Mouse (Mus musculus): ENCODE measurements around the gene Orc3. TPM values are rescaled to one million over a fixed set of nuclear protein-coding genes. Genes with fewer than 3 reads are reported as not detected.

The Orc3 gene
- polyA plus RNA-seq, 1 experiment from 2014 or later: 36.8 TPM

DNA sequence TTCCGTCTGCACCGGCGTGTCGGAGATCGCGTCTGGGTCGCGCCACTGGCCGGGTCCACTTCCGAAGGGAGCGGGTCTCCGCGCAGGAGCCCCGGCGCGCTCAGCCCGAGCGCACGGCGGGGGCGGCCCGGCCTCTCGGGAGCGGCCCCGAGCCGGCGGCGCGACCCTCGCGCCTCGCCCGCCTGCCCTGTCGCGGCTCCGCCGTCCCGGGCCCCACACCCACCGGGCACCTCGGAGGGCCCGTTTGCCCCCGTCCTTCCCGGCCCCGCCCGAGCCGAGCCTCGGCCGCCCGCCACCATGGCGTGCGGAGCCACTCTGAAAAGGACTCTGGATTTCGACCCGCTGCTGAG, 64.0 kb downstream of the Orc3 start, which contains the start of gene Akirin2:
Gene Akirin2, plus strand, starts transcription at position 190 of the 350 bp plus-strand sequence.
- ATAC-seq (ENCODE audit: low read depth): peak; percentile 63
- Histone ChIP-seq H3K9me3 (replicated peaks; ENCODE audit: control insufficient read depth, low read length) (no peaks in the 10 kb centered on the region), H3K27me3 (ENCODE audit: control insufficient read depth, insufficient read depth, low read depth, low read length) (no peaks in the 10 kb centered on the region), H3K4me1 (ENCODE audit: control insufficient read depth, low read depth, low read length) (peaks cover 16% of the 10 kb centered on the region), H3K36me3 (ENCODE audit: control insufficient read depth, insufficient read depth) (no peaks in the 10 kb centered on the region), H3K27ac (ENCODE audit: low read length) (peak within 1 kb of the TSS; percentile 93), H3K9ac (ENCODE audit: low read depth, low read length) (peak within 1 kb of the TSS; percentile 100), H3K4me3 (ENCODE audit: low read depth, low read length) (peak within 1 kb of the TSS; percentile 100), H3K4me2 (ENCODE audit: low read depth, low read length) (peak within 1 kb of the TSS; percentile 87)
- WGBS (ENCODE audit: insufficient replicate concordance): under 1% methylated on average over 40 of the region's 53 CpGs

DNA sequence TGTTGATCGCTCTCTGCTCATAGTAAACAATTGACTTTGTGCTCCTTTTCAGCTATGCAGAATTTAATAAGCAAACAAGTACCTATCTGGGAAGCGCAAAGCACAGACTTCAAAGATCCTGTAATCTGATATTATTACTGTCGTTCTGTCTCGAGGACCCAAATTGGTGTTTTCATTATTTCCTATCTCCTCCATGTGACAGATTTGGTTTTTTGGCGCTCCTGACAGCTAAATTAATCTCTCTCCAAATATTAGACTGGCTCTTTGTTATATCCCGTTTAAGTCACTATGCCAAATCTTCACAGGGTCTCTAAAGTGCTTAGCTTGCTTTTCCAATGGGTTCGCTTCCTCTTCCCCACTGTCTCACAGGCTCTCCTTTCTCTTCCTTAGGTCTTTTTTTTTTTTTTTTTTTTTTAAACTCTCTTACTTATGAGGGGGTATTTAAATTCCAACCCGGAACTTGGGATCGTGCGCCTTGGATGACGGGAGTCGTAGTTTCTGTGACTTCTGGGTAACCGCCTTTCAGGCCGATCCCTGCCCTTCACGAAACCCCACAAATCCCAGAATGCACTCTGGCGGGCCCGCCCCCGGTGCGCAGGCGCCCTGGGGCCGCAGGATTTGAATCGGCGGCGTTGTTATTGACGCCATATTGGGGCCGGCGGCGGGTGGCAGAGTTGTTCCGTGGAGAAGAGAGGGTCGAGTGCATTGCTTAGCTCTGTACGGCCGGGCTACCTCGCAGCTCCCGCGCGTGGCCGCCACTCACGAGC, 64.6 kb downstream of the Orc3 start:
- WGBS (ENCODE audit: insufficient replicate concordance): 2% methylated on average over 38 of the region's 38 CpGs
- no peaks in the 10 kb centered on the region for H3K27me3 ChIP-seq (ENCODE audit: control insufficient read depth, insufficient read depth, low read depth, low read length)
- H3K9ac ChIP-seq (ENCODE audit: low read depth, low read length): peak overlapping the region; percentile 100
- no peaks in the 10 kb centered on the region for H3K36me3 ChIP-seq (ENCODE audit: control insufficient read depth, insufficient read depth)
- peak overlapping the region; percentile 100 for H3K4me3 ChIP-seq (ENCODE audit: low read depth, low read length)
- H3K4me2 ChIP-seq (ENCODE audit: low read depth, low read length): peak overlapping the region; percentile 67
- H3K4me1 ChIP-seq (ENCODE audit: control insufficient read depth, low read depth, low read length): peaks cover 11% of the 10 kb centered on the region
- ATAC-seq (ENCODE audit: low read depth): peak; percentile 90
- no peaks in the 10 kb centered on the region for H3K9me3 ChIP-seq (replicated peaks; ENCODE audit: control insufficient read depth, low read length)
- H3K27ac ChIP-seq (ENCODE audit: low read length): peak overlapping the region; percentile 93

DNA sequence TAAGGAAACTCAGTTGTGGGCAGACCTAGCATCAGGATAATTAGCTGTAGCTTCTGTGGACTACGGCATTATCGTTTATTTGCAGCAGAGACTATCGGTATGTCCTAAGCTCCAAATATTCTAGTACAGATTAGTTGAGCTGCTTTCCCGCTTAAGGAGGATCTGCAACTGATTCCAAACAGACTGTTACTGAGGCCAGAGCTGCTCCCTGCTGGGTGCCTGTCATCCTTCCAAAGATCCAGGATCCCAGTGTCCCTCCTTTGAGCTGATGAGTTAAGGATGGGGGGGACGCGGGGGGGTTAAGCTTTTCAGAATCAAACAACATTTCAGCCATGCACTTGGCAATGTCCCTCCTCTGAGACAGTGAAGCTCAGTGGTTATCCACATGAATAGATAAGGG, 84.8 kb downstream of the Orc3 start:
- no peak overlapping the region for H3K4me2 ChIP-seq (ENCODE audit: low read depth, low read length)
- H3K36me3 ChIP-seq (ENCODE audit: control insufficient read depth, insufficient read depth): no peaks in the 10 kb centered on the region
- H3K4me1 ChIP-seq (ENCODE audit: control insufficient read depth, low read depth, low read length): no peaks in the 10 kb centered on the region
- 80% methylated on average over 6 of the region's 6 CpGs for WGBS (ENCODE audit: insufficient replicate concordance)
- ATAC-seq (ENCODE audit: low read depth): no peak
- no peaks in the 10 kb centered on the region for H3K27me3 ChIP-seq (ENCODE audit: control insufficient read depth, insufficient read depth, low read depth, low read length)
- no peaks in the 10 kb centered on the region for H3K9me3 ChIP-seq (replicated peaks; ENCODE audit: control insufficient read depth, low read length)
- no peak overlapping the region for H3K27ac ChIP-seq (ENCODE audit: low read length)
- no peak overlapping the region for H3K9ac ChIP-seq (ENCODE audit: low read depth, low read length)
- H3K4me3 ChIP-seq (ENCODE audit: low read depth, low read length): no peak overlapping the region

DNA sequence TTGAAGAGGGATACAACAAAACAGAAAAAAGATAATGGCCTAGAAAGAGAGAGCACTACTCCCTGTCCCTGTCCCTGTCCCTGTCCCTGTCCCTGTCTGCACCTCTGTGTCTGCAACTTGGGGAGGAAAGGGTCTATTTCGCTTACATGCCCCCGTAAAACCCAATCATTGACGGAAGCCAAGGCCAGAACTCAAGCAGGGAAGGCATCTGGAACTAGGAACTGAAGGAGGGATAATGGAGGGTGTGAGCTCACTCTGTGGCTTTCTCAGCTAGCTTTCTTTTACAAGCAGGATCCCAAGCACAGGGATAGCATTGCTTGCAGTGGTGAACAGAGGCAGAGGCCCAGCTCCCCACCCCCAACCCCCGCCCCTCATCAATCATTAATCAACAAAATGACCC, 85.4 kb downstream of the Orc3 start:
- H3K27ac ChIP-seq (ENCODE audit: low read length): no peak overlapping the region
- H3K9ac ChIP-seq (ENCODE audit: low read depth, low read length): no peak overlapping the region
- H3K9me3 ChIP-seq (replicated peaks; ENCODE audit: control insufficient read depth, low read length): no peaks in the 10 kb centered on the region
- WGBS (ENCODE audit: insufficient replicate concordance): 50% methylated on average over 4 of the region's 4 CpGs
- H3K4me2 ChIP-seq (ENCODE audit: low read depth, low read length): no peak overlapping the region
- H3K27me3 ChIP-seq (ENCODE audit: control insufficient read depth, insufficient read depth, low read depth, low read length): no peaks in the 10 kb centered on the region
- no peak for ATAC-seq (ENCODE audit: low read depth)
- H3K36me3 ChIP-seq (ENCODE audit: control insufficient read depth, insufficient read depth): no peaks in the 10 kb centered on the region
- H3K4me1 ChIP-seq (ENCODE audit: control insufficient read depth, low read depth, low read length): no peaks in the 10 kb centered on the region
- H3K4me3 ChIP-seq (ENCODE audit: low read depth, low read length): no peak overlapping the region

DNA sequence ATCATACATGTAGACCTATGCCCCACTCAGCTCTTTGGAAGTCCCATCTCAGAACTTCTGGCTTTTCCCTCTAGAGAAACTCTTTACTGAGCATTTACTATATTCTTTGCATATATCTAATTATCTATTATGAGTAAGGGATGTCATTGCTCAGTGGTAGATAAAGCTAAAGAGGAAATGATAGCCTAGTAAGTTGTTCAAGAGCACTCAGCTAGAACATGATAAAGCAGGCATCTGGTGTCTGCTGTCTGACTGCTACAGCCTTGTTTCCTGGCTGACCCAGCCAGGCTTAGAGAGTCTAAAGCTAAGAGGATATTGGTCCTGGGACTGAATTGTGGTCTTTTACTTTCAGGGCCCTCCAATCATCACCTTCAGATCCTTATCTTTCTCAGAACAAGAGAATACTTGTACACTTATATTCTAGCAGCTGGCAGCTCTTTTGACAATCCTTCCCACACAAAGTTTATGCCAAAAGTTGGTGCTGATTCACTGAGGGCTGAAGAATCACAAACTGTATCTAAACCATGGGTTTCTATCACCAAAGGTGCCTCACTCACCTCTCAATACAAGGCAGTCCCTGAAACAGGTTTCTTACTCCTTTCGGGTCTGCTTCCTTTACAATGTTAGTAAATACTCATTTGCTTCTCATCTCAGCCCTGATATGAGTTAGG, 86.2 kb downstream of the Orc3 start:
- no peaks in the 10 kb centered on the region for H3K4me1 ChIP-seq (ENCODE audit: control insufficient read depth, low read depth, low read length)
- 65% methylated on average over 1 of the region's 1 CpGs for WGBS (ENCODE audit: insufficient replicate concordance)

DNA sequence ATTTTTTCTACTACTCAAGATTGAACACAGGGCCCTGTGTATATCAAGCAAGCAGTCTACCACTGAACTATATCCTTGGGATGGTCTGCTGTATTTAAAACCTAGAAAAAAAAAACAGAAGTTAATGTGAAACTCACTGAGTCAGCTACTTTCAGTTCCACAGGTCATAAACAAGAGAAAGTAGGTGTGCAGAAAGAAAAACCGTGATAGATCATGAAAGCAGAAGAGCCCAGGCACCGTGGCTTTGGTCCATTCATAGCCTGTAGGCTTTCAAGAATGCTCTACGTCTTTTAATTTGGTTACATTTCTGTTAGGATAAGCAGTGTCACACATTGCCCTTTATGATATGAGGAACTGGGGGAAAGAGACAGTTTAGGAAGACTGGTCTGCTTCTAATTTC, 88.0 kb downstream of the Orc3 start:
- Histone ChIP-seq H3K9ac (ENCODE audit: low read depth, low read length) (no peak overlapping the region), H3K4me2 (ENCODE audit: low read depth, low read length) (no peak overlapping the region), H3K36me3 (ENCODE audit: control insufficient read depth, insufficient read depth) (no peaks in the 10 kb centered on the region), H3K4me1 (ENCODE audit: control insufficient read depth, low read depth, low read length) (no peaks in the 10 kb centered on the region), H3K9me3 (replicated peaks; ENCODE audit: control insufficient read depth, low read length) (no peaks in the 10 kb centered on the region), H3K27ac (ENCODE audit: low read length) (no peak overlapping the region), H3K4me3 (ENCODE audit: low read depth, low read length) (no peak overlapping the region), H3K27me3 (ENCODE audit: control insufficient read depth, insufficient read depth, low read depth, low read length) (no peaks in the 10 kb centered on the region)
- ATAC-seq (ENCODE audit: low read depth): no peak
- WGBS (ENCODE audit: insufficient replicate concordance): 60% methylated on average over 3 of the region's 3 CpGs

More for the DNA sequence above, 86.2 kb downstream of the Orc3 start:
- Histone ChIP-seq H3K9ac (ENCODE audit: low read depth, low read length) (no peak overlapping the region), H3K27me3 (ENCODE audit: control insufficient read depth, insufficient read depth, low read depth, low read length) (no peaks in the 10 kb centered on the region), H3K9me3 (replicated peaks; ENCODE audit: control insufficient read depth, low read length) (no peaks in the 10 kb centered on the region), H3K4me3 (ENCODE audit: low read depth, low read length) (no peak overlapping the region), H3K36me3 (ENCODE audit: control insufficient read depth, insufficient read depth) (no peaks in the 10 kb centered on the region), H3K27ac (ENCODE audit: low read length) (no peak overlapping the region), H3K4me2 (ENCODE audit: low read depth, low read length) (no peak overlapping the region)
- ATAC-seq (ENCODE audit: low read depth): no peak

DNA sequence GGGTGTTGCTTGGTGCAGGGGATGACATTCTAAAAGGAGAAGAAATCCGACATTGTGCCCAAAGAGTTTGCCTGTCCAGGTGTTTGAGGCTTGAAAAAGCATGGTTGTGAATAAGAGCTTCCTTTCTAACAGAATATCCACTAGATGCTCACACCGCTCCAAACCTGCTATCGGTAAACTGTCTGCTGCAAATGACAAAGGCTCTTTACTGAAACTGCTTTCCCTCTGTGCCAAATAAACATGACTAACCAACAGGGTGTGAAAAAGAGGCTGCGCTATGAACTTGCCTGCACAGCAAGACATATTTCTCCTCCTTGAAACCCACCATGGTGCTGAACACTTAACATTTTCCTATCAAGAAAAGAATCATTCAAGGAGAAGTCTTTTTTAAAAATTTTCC, 91.2 kb downstream of the Orc3 start:
- ATAC-seq (ENCODE audit: low read depth): no peak
- H3K36me3 ChIP-seq (ENCODE audit: control insufficient read depth, insufficient read depth): no peaks in the 10 kb centered on the region
- no peak overlapping the region for H3K4me2 ChIP-seq (ENCODE audit: low read depth, low read length)
- no peaks in the 10 kb centered on the region for H3K9me3 ChIP-seq (replicated peaks; ENCODE audit: control insufficient read depth, low read length)
- no peak overlapping the region for H3K4me3 ChIP-seq (ENCODE audit: low read depth, low read length)
- no peaks in the 10 kb centered on the region for H3K4me1 ChIP-seq (ENCODE audit: control insufficient read depth, low read depth, low read length)
- no peak overlapping the region for H3K27ac ChIP-seq (ENCODE audit: low read length)
- WGBS (ENCODE audit: insufficient replicate concordance): 78% methylated on average over 4 of the region's 4 CpGs
- H3K9ac ChIP-seq (ENCODE audit: low read depth, low read length): no peak overlapping the region
- H3K27me3 ChIP-seq (ENCODE audit: control insufficient read depth, insufficient read depth, low read depth, low read length): no peaks in the 10 kb centered on the region

DNA sequence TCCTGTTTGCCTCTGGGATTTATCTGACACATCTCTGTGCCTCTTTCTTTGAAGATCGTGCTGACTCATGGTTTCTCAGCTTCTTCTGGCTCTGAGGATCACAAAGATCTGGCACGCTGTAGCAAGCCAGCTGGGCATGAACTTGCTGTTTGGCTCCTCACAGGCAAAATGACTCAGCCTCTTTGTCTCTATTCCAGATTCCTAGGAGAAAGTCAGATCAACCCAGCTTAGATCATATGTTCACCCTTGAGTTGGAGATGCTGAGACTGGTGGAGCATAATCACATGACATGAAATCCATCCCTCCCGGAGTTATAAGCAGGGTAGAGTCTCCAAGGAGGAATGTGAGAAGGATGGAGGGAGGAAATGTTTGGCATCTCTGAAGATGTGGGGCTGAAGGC, 91.9 kb downstream of the Orc3 start:
- Histone ChIP-seq H3K4me2 (ENCODE audit: low read depth, low read length) (no peak overlapping the region), H3K27me3 (ENCODE audit: control insufficient read depth, insufficient read depth, low read depth, low read length) (no peaks in the 10 kb centered on the region), H3K27ac (ENCODE audit: low read length) (no peak overlapping the region), H3K9me3 (replicated peaks; ENCODE audit: control insufficient read depth, low read length) (no peaks in the 10 kb centered on the region), H3K36me3 (ENCODE audit: control insufficient read depth, insufficient read depth) (no peaks in the 10 kb centered on the region), H3K4me3 (ENCODE audit: low read depth, low read length) (no peak overlapping the region), H3K9ac (ENCODE audit: low read depth, low read length) (no peak overlapping the region), H3K4me1 (ENCODE audit: control insufficient read depth, low read depth, low read length) (no peaks in the 10 kb centered on the region)
- ATAC-seq (ENCODE audit: low read depth): no peak
- 56% methylated on average over 3 of the region's 3 CpGs for WGBS (ENCODE audit: insufficient replicate concordance)
